Mouse (Mus musculus): ENCODE measurements around the gene Rngtt.
"Not testable (repeated sequence)": the region's sequence is repeated elsewhere in the genome, so short reads cannot be mapped to it uniquely, and the experiment has no call there.

DNA sequence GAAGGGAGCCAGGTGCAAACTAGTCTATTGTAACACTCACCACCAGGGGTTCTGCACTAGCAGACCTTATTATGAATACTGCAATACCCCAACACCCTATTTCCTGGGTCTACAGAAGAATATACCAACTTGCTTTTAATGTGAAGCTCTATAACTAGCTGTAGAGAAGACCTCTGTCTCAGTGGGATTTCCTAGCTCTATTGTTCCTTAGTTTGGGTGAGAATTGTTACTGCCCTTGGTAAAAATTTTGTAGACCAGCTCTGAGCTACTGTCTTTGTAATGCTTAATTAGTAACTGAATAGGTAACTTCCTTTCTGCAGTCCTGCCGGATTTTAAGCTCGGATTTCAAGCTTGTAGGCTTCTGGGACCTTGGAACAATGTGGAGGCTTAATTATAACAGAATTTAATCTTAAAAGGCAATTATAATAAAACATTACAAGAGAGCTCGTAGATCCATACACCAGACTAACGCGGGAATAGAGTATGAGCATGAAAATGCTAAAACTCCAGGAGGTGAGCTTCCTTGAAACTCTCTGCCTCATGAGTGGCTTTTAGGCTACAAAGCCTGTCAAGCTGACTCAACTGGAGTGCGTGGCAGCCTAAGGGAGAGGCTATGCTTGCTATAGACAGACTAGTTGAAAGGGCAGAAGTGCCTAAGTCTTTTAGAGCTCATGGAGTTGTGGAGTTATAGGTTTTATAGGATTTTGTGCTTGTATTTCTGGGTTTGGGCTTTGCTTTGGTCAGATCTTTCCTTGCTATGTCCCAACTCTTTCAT lies 9.0 kb upstream of the Rngtt start:
- not testable (repeated sequence) for TF ChIP-seq CEBPB (IDR thresholded peaks at IDR 0.05; ENCODE audit: low read depth); CTCF (IDR thresholded peaks at IDR 0.05; ENCODE audit: control insufficient read depth, insufficient read depth, insufficient read length); USF1 (IDR thresholded peaks at IDR 0.05; ENCODE audit: low read depth); MYOG (IDR thresholded peaks at IDR 0.05; ENCODE audit: control insufficient read depth, extremely low read depth, insufficient read length); MAX (IDR thresholded peaks at IDR 0.05); FOSL1 (IDR thresholded peaks at IDR 0.05; ENCODE audit: insufficient read depth, low read length, poor library complexity, severe bottlenecking)

Measured in C2C12 (cell line).